Mouse (Mus musculus) erythroblast, embryonic 14.5 days (primary cell): ENCODE results near the gene Hcn1. TPM values are rescaled to one million over a fixed set of nuclear protein-coding genes. Genes with fewer than 3 reads are reported as not detected.

Source experiments
- H3K27me3 ChIP-seq: 2 replicates; pipeline ENCODE4 v1.6.1; 2012; ENCODE audit warnings: inconsistent platforms; ENCODE audit not compliant: control insufficient read depth
- H3K36me3 ChIP-seq: 2 replicates; pipeline ENCODE4 v1.6.1; 2012; ENCODE audit warnings: mild to moderate bottlenecking, inconsistent platforms; ENCODE audit not compliant: control insufficient read depth
- H3K4me1 ChIP-seq: 2 replicates; pipeline ENCODE4 v1.6.1; 2012; ENCODE audit warnings: inconsistent platforms; ENCODE audit not compliant: control insufficient read depth
- H3K4me3 ChIP-seq: replicated peaks from 2 replicates; pipeline ENCODE3; 2012; ENCODE audit warnings: moderate library complexity, mild to moderate bottlenecking, inconsistent platforms
- H3K9me3 ChIP-seq: 2 replicates; pipeline ENCODE4 v1.6.1; 2012; ENCODE audit warnings: low read length, inconsistent platforms, mixed read lengths; ENCODE audit not compliant: control insufficient read depth
- GATA1 ChIP-seq: IDR thresholded peaks from 2 replicates; pipeline ENCODE4 v1.6.1; 2012; ENCODE audit warnings: low read length, inconsistent platforms, mixed read lengths
- TAL1 ChIP-seq: IDR thresholded peaks from 3 replicates; pipeline ENCODE4 v1.6.1; 2012; ENCODE audit warnings: low read length, inconsistent platforms, mixed read lengths
- polyA plus RNA-seq: library from polyadenylated mRNA; stranded (reverse); fragments of >175 nt; gene quantifications from 2 replicates; pipeline ENCODE4 v1.2.3, GENCODE M21; 2012

The Hcn1 gene
- polyA plus RNA-seq, 1 experiment, result 0.01 TPM

GRCm38 (mm10) chr13:117880471-117881225, 278.5 kb downstream of the Hcn1 start:
- Histone ChIP-seq H3K9me3 (no peaks in the 10 kb centered on the region), H3K4me3 (no peak overlapping the region), H3K27me3 (no peaks in the 10 kb centered on the region), H3K4me1 (no peaks in the 10 kb centered on the region), H3K36me3 (no peaks in the 10 kb centered on the region)
- TF ChIP-seq TAL1 (no peak), GATA1 (no peak)

GRCm38 (mm10) chr13:117892076-117892475, 290.0 kb downstream of the Hcn1 start:
- TF ChIP-seq GATA1 (no peak), TAL1 (no peak)
- Histone ChIP-seq H3K4me3 (no peak overlapping the region), H3K4me1 (no peaks in the 10 kb centered on the region)

GRCm38 (mm10) chr13:117898052-117898451, 295.9 kb downstream of the Hcn1 start:
- TF ChIP-seq GATA1 (no peak), TAL1 (no peak)
- H3K4me1 ChIP-seq, result no peaks in the 10 kb centered on the region
- no peak overlapping the region for H3K4me3 ChIP-seq
- no peaks in the 10 kb centered on the region for H3K36me3 ChIP-seq
- no peaks in the 10 kb centered on the region for H3K9me3 ChIP-seq
- no peaks in the 10 kb centered on the region for H3K27me3 ChIP-seq

More at GRCm38 (mm10) chr13:117892076-117892475, 290.0 kb downstream of the Hcn1 start:
- no peaks in the 10 kb centered on the region for H3K9me3 ChIP-seq
- no peaks in the 10 kb centered on the region for H3K36me3 ChIP-seq
- H3K27me3 ChIP-seq, result no peaks in the 10 kb centered on the region

GRCm38 (mm10) chr13:117907801-117908200, 305.7 kb downstream of the Hcn1 start:
- TF ChIP-seq TAL1 (no peak), GATA1 (no peak)
- H3K4me3 ChIP-seq, result no peak overlapping the region
- no peaks in the 10 kb centered on the region for H3K27me3 ChIP-seq
- H3K4me1 ChIP-seq, result no peaks in the 10 kb centered on the region
- no peaks in the 10 kb centered on the region for H3K9me3 ChIP-seq
- H3K36me3 ChIP-seq, result no peaks in the 10 kb centered on the region

GRCm38 (mm10) chr13:117929734-117930133, 327.6 kb downstream of the Hcn1 start:
- H3K36me3 ChIP-seq, result no peaks in the 10 kb centered on the region
- no peaks in the 10 kb centered on the region for H3K9me3 ChIP-seq
- no peaks in the 10 kb centered on the region for H3K4me1 ChIP-seq
- H3K4me3 ChIP-seq, result no peak overlapping the region
- no peaks in the 10 kb centered on the region for H3K27me3 ChIP-seq
- TF ChIP-seq TAL1, result no peak
- no peak for TF ChIP-seq GATA1

GRCm38 (mm10) chr13:117931746-117932145, 329.6 kb downstream of the Hcn1 start:
- Histone ChIP-seq H3K4me3 (no peak overlapping the region), H3K9me3 (no peaks in the 10 kb centered on the region), H3K36me3 (no peaks in the 10 kb centered on the region), H3K4me1 (no peaks in the 10 kb centered on the region), H3K27me3 (no peaks in the 10 kb centered on the region)
- no peak for TF ChIP-seq TAL1
- TF ChIP-seq GATA1, result no peak

GRCm38 (mm10) chr13:117938761-117939160, 336.6 kb downstream of the Hcn1 start:
- Histone ChIP-seq H3K4me3 (no peak overlapping the region), H3K27me3 (no peaks in the 10 kb centered on the region), H3K9me3 (peaks cover 3% of the 10 kb centered on the region; the same call in 1 of the 2 replicates), H3K36me3 (no peaks in the 10 kb centered on the region), H3K4me1 (no peaks in the 10 kb centered on the region)
- no peak for TF ChIP-seq GATA1
- no peak for TF ChIP-seq TAL1

- no peak overlapping the region for H3K4me3 ChIP-seq
- no peaks in the 10 kb centered on the region for H3K27me3 ChIP-seq
- H3K4me1 ChIP-seq, result no peaks in the 10 kb centered on the region
- no peaks in the 10 kb centered on the region for H3K36me3 ChIP-seq
- H3K9me3 ChIP-seq, result peaks cover 3% of the 10 kb centered on the region; the same call in 1 of the 2 replicates
- TF ChIP-seq TAL1 (no peak), GATA1 (no peak)
Measured at GRCm38 (mm10) chr13:117940536-117941280, 338.6 kb downstream of the Hcn1 start.

GRCm38 (mm10) chr13:117946843-117947242, 344.7 kb downstream of the Hcn1 start:
- no peaks in the 10 kb centered on the region for H3K4me1 ChIP-seq
- no peaks in the 10 kb centered on the region for H3K9me3 ChIP-seq
- H3K4me3 ChIP-seq, result no peak overlapping the region
- TF ChIP-seq GATA1 (no peak), TAL1 (no peak)
- H3K27me3 ChIP-seq, result no peaks in the 10 kb centered on the region
- no peaks in the 10 kb centered on the region for H3K36me3 ChIP-seq
